Mouse (Mus musculus): ENCODE measurements at regions not wholly inside any gene's neighbourhood (a gene's known extent, or its start where the extent isn't known, plus 50 kb on each side); places are given as distances from the start of the nearest gene placed in this dataset.
A peak's percentile ranks its signal among the peaks of the same experiment; 100 is the strongest.

DNA sequence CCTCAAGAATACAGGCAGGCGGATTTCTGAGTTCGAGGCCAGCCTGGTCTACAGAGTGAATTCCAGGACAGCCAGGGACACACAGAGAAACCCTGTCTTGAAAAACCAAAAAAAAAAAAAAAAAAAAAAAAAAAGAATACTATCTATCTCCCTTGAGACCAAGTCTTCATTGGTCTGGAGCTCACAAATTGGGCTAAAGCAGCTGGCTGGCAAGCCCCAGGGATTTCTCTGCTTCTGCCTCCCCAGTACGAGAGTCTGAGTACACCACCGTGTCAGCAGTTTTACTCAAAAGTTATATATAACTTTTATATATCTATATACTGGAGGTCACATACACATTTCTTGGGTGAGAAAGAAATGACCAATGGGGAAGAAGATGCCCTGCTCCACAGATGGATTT lies 229.2 kb downstream of the Zfp36l1 start:
- no peak for DNase-seq (ENCODE audit: low spot score)

DNA sequence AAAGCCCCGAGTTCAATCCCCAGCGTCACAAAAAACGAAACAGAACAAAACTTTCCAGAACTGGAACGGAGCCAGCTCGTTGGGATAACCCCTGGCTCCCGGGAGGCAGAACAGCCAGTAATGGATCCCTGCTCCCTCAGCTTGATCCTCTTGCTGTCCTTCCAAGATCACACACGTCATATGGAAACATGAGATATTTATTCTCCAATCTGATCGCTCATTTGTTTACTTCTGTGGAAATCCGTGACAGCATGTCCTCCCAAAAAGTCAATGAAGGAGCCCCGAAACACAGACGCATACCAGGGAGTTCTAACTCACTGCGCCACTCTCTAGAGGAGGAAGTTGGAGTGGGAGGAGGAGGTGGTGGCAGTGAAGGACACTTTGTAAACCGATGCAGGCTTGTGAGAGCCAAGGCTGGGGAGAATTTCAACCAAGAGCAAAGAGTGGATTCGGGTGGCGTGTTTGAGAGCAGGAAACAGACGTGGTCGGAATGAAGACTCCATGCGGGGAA lies 232.0 kb downstream of the Zfp36l1 start:
- DNase-seq (ENCODE audit: low spot score): no peak

DNA sequence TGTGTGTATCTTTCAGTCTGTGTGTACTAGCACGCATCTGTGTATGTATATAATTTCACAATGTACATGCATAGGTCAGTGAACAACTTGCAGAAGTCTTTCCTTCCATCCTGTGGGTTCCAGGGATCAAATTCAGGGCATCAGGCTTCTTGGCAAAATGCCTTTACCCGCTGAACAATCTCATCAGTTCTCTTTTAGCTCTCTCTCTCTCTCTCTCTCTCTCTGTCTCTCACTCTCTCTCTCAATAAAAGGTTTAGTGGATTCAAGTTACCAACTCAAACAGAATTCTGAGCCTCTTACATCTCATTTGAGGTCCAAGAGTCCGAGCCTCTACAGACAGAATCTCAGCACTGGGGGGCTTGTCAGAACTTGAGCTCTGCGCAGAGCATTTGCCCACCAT lies 232.5 kb downstream of the Zfp36l1 start:
- DNase-seq (ENCODE audit: low spot score): no peak

DNA sequence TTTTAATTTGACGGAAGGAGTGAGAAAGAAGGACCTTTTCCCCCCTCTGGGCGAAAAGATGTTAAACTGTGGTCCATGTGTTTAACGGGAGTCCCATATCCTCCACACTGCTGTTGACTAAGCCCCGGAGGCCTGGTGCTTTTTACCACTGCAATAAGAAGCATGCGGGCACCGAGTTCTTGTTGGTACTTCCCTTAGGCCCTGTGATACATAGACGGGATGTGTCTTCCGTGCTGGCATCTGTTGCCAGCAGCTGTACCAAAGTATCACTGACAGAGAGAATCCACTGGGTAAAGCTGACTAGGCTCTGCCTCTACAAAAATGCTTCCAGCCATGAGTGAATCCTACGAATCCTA lies 232.9 kb downstream of the Zfp36l1 start:
- no peak for DNase-seq (ENCODE audit: low spot score)

DNA sequence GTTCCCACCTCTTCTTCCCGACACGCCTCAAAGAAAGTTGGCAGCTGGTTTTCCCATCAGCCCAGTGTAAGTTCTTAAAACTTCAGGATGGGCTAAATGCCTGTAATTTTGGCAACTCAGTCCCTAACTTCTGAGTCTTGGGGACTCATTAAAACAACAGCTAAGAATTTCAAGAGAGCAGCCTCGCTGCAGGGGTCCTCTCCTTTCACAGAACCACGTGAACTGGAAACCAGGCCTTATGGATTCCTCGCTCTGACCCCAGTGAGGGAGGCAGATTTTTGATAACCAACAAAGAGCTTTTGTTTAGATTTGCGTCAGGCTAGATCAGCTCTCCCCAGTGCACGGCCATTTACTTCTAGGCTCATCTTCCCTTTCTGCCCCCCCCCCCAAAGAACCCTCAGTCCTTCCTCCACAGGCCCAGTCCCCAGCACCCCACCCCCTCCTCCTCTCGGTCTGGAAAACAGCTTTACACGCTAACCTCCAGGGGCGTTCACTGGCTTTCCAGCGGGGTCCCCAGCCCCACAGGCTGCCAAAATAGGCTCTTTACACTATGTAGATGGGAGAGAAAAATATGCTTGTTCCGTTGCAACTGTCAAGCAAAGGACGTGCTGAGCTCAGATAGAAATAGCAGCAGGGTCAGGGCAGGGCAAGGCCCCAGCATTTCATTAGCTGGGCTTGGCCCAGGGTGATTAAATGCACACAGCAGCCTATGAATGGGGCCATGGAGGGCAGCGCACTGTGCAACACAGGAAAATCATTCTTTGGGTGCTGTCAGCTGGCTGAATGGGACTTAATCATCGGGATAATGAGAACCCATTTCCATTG lies 233.5 kb downstream of the Zfp36l1 start:
- no peak for DNase-seq (ENCODE audit: low spot score)

DNA sequence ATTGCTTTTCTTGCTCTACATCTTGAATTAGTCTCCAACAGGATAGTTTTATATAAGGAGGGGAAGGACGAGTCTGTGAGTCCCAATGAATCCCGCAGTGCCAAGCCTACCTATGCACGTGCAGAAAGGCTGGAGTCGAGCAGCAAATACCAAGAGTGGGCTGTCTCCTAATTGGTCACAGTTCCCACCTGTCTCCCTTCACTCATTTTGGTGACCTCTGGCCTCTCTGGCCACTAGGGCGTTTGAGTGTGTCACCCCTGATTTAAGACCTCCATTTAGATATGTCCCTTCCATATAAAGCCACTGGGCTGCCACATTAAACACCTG lies 234.1 kb downstream of the Zfp36l1 start:
- no peak for DNase-seq (ENCODE audit: low spot score)

DNA sequence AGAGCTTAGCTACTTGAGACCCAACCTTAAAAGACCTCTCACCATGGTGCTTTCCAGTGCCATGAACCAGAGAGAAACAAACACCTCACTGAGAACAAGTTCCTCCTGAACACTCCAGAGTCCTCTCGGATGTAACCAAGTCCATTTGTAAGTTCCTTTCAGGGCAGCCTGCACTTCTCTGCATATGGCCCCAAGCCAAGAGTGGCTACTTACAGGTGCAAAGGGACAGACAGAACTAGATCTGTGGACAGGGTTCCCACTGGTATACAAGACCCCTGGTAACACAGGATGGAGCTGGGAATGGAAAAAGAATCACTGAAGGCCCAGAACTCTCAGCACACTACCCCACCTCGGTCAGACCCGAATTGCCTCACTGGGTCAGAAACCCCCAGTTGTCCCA lies 234.7 kb downstream of the Zfp36l1 start:
- no peak for DNase-seq (ENCODE audit: low spot score)

DNA sequence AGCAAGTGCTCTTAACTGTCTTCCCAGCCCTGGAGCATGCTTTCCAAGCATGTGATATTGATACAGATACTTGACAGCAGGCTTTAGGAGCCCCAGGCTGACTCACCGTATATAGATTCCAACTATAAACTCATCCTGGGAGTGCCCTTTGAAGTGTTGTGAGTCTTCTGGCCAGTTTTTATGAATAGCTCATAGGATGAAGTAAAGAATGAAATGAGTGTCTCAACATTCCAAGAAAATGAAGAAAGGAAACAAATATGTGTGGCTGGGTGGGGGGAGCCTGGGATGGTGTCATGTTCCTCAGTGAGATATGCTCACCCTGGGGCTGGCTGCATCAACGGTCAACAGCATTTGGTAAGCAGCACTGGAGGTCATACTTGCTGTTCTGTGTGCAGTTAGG lies 238.5 kb downstream of the Zfp36l1 start:
- no peak for DNase-seq (ENCODE audit: low spot score)

DNA sequence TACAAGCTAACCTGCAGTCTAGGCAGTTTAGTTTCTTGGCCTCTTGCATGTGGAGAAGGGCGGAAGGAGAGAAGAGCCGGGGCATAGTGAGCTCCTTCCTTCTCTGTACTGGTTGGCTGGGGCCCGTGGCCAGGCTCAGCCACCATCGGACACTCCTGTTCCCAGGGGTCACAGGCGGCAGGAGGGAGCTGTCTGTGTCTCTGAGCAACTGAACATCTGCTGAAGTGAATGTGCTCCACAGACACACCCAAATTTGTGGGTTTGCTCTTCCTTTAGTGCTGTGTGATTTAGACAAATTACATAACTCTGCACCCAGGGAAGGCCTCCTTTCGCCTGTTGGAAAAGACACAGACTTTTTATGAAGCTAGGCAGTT lies 247.6 kb downstream of the Zfp36l1 start:
- DNase-seq (ENCODE audit: low spot score): no peak

DNA sequence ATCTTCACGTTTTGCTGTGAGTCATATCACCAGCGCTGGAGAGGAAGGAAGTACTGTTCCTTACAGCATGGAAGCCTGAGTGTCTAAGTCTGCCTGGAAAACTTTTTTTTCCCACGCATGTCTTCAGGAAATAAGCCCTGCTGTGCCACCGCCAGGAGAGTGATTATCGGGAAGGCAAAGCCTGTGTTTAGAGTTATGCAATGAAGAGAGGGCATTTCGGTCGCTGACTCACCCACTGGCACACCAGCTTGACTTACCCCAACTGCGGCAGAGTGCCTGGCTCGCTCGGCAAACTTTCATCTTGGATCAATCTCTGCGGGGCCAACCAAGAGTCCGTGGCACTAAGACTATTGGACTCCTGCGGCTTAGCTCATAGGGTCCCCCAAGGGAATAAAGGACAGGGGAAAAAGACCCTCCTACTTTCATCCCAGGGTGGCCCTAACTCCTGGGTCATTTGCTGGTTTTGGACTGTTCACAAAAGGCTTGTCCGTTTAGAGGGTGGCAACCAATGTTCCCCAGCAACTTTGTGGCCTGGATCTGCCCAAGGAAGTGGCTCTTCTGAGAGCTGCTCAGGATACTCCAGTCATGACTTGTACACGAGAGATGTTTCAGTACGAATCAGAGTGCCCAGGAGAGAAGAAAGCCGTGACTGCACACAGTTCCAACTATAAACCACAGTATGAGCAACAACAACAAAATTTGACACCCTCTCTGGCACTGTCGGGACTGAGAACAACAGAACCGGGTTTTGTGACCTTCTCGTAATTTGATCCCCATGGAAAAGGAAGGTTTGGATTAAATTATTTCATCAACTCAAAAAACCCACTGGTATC lies 248.3 kb downstream of the Zfp36l1 start:
- DNase-seq (ENCODE audit: low spot score): peak; percentile 12
